Mouse (Mus musculus): ENCODE data around the gene Rab31.

DNA sequence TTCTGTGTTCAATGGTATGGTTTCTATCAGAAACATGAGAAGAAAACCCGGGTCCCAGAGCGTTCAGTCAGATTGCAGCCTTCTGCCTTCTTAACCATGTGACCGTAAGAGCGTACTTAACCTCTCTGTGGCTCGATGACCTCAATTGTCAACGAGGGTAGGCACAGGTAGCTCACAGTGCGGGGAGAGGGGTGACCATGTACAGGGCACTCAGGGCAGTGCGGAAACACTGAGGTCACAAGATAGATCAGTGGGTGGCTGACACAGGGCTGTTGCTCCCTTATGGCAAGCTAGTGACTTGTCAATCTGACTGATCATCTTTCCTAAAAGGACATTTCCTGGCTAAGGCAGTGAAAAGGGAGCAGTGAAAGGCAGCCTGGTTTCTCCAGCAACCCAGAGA, 58.5 kb downstream of the Rab31 start:
- TF ChIP-seq CTCF (IDR thresholded peaks at IDR 0.05; ENCODE audit: borderline replicate concordance, extremely low read depth, insufficient read depth, insufficient read length) = no peak
- no peak for TF ChIP-seq POLR2A (IDR thresholded peaks at IDR 0.05; ENCODE audit: borderline replicate concordance, extremely low read depth, insufficient read depth, insufficient read length, poor library complexity, severe bottlenecking)

All from brain, embryonic 14.5 days (tissue).